Mouse (Mus musculus) skeletal muscle tissue, adult 2 months (tissue): ENCODE measurements around the gene Gbx2.

ENCODE experiments used
- DNase-seq: peaks from one replicate; pipeline ENCODE4 v3.0.0-alpha.2; 2012; ENCODE audit warnings: low read depth, low spot score

The Gbx2 gene

GRCm38 (mm10) chr1:89912392-89912791 lies 18.6 kb downstream of the Gbx2 start:
- no peak for DNase-seq

- no peak for DNase-seq
Observed at GRCm38 (mm10) chr1:89909796-89910195, 21.2 kb downstream of the Gbx2 start.

- DNase-seq, result no peak
Observed at GRCm38 (mm10) chr1:89902641-89903040, 28.3 kb downstream of the Gbx2 start.

GRCm38 (mm10) chr1:89902236-89902635 lies 28.7 kb downstream of the Gbx2 start:
- no peak for DNase-seq

GRCm38 (mm10) chr1:89901381-89901780 lies 29.6 kb downstream of the Gbx2 start:
- no peak for DNase-seq

- no peak for DNase-seq
Observed at GRCm38 (mm10) chr1:89899761-89900445, 31.1 kb downstream of the Gbx2 start.

- DNase-seq, result no peak
Observed at GRCm38 (mm10) chr1:89899036-89899435, 31.9 kb downstream of the Gbx2 start.

GRCm38 (mm10) chr1:89895801-89896200 lies 35.2 kb downstream of the Gbx2 start:
- no peak for DNase-seq

GRCm38 (mm10) chr1:89892281-89892680 lies 38.7 kb downstream of the Gbx2 start:
- DNase-seq, result no peak

GRCm38 (mm10) chr1:89891400-89891799 lies 39.6 kb downstream of the Gbx2 start:
- no peak for DNase-seq

- DNase-seq, result no peak
Observed at GRCm38 (mm10) chr1:89885696-89886095, 45.3 kb downstream of the Gbx2 start.

- no peak for DNase-seq
Observed at GRCm38 (mm10) chr1:89884335-89884734, 46.6 kb downstream of the Gbx2 start.

- no peak for DNase-seq
Observed at GRCm38 (mm10) chr1:89880834-89881233, 50.1 kb downstream of the Gbx2 start.

- no peak for DNase-seq
Observed at GRCm38 (mm10) chr1:89880193-89880592, 50.8 kb downstream of the Gbx2 start.

- no peak for DNase-seq
Observed at GRCm38 (mm10) chr1:89878496-89878895, 52.5 kb downstream of the Gbx2 start.
